Mouse (Mus musculus) testis, adult 2 months (tissue): Measurements from ENCODE around the gene Cabp7. TPM values are rescaled to one million over a fixed set of nuclear protein-coding genes. Genes with fewer than 3 reads are reported as not detected.

Source experiments
- H3K27ac ChIP-seq: fragments of 200-500 bp; 2 replicates; pipeline ENCODE4 v1.5.1; 2012; ENCODE audit warnings: low read depth, low read length; ENCODE audit not compliant: control insufficient read depth, insufficient read depth
- H3K27me3 ChIP-seq: fragments of 200-500 bp; 2 replicates; pipeline ENCODE4 v1.6.1; 2012; ENCODE audit warnings: mild to moderate bottlenecking, low read length, moderate library complexity; ENCODE audit not compliant: control insufficient read depth, insufficient read depth
- H3K36me3 ChIP-seq: fragments of 200-500 bp; 2 replicates; pipeline ENCODE4 v1.6.1; 2012; ENCODE audit warnings: mild to moderate bottlenecking, low read length; ENCODE audit not compliant: control insufficient read depth, insufficient read depth
- H3K4me1 ChIP-seq: fragments of 200-500 bp; 2 replicates; pipeline ENCODE4 v1.6.1; 2012; ENCODE audit warnings: low read length; ENCODE audit not compliant: control insufficient read depth, insufficient read depth
- H3K4me3 ChIP-seq: fragments of 200-500 bp; 2 replicates; pipeline ENCODE4 v1.5.1; 2012; ENCODE audit warnings: low read depth, mild to moderate bottlenecking, low read length, moderate library complexity, mixed read lengths; ENCODE audit not compliant: control insufficient read depth
- CTCF ChIP-seq: fragments of 200-500 bp; IDR thresholded peaks from 2 replicates; pipeline ENCODE4 v1.5.1; 2012; ENCODE audit warnings: low read depth, mild to moderate bottlenecking, inconsistent platforms, low read length, moderate library complexity; ENCODE audit not compliant: control insufficient read depth, insufficient read depth, insufficient replicate concordance
- POLR2A ChIP-seq: fragments of 200-500 bp; IDR thresholded peaks from 2 replicates; pipeline ENCODE4 v1.6.1; 2012; ENCODE audit warnings: low read depth, mild to moderate bottlenecking, inconsistent platforms, low read length, moderate library complexity; ENCODE audit not compliant: control insufficient read depth
- polyA plus RNA-seq: library from polyadenylated mRNA; depleted of rRNA; stranded (reverse); fragments of >200 nt; gene quantifications from 2 replicates; pipeline ENCODE4 v1.2.3, GENCODE M21; 2012; rRNA removed

The Cabp7 gene
- polyA plus RNA-seq, 1 experiment, result 0.07 TPM

DNA sequence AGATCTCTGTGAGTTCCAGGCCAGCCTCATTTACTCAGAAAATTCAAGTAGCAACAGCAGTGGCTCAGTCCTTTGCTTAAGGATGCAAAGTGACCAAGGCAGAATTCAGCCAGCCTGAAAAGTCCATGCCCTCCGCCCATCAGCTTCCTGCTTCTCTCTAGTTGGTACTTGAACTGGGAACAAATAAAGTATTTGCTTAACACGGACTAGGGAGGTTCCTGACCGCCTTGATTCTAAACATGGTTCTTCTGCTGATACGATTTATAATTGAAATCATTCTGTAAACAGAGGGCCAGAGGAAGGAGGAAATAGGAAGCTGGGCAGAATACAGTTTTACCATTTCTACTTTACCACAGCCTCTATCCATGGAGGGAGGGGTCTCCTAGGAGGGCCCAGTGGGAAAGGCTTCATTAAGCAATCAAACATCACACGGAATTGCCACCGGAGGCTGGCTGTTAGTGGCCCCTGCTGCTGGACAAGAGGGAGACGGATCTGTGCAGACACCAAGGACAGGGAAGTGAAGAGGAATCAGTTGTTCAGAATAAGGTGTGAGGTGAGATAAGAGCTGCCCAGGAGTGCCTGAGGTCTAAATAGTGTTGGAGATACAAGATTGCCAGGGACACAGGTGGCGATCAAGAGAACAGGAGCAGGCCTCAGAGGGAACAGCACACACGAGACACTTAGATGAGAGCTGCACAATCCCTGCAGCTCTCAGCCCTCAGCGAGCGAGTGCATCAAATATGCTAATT, 57.8 kb downstream of the Cabp7 start:
- Histone ChIP-seq H3K4me1 (peaks cover 2% of the 10 kb centered on the region; the same call in 1 of the 2 replicates), H3K27ac (no peak overlapping the region), H3K27me3 (no peaks in the 10 kb centered on the region), H3K4me3 (no peak overlapping the region), H3K36me3 (no peaks in the 10 kb centered on the region)
- TF ChIP-seq POLR2A (no peak), CTCF (no peak)

DNA sequence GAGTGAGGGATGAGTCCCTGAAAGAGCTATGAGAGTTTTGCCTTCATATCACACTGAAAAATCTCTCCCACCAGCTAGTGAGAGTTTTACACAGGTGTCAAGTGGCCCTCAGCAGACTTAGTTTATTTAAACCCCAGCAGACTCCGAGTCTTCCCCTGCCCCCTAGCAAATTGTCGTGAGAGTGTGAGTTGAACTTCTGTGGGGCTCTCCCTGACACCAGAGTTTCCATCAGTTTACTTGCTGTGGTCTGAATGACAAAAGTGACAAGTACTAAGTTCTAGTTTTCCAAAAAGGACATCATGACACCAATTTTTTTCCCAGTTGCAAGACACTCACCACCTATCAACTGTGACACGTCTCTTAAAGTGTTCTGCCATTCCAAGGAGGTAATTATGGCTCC, 58.7 kb downstream of the Cabp7 start:
- Histone ChIP-seq H3K4me1 (peaks cover 2% of the 10 kb centered on the region; the same call in 1 of the 2 replicates), H3K27ac (no peak overlapping the region), H3K27me3 (no peaks in the 10 kb centered on the region), H3K4me3 (no peak overlapping the region), H3K36me3 (no peaks in the 10 kb centered on the region)
- TF ChIP-seq CTCF (no peak), POLR2A (no peak)

DNA sequence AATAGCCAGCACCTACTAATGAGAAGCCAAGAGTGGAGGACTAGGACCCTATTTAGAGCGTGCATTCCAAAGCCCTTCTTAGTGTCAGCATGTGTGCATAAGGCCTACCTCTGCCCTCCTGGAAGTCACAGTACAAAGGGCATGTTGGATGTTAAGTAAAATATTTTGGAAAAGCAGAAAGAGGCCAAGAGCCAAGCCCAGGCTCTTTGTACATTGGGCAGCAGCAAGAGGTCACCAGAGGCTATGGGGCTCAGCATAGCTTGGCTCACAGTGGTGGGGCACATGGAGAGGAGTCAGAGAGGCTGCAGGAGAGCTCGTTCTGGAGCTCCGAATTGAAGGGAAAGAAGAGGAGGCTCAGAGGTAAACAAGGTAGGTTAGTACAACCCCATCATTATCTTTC, 59.6 kb downstream of the Cabp7 start:
- Histone ChIP-seq H3K36me3 (no peaks in the 10 kb centered on the region), H3K4me3 (no peak overlapping the region), H3K4me1 (peaks cover under 1% of the 10 kb centered on the region; the same call in 1 of the 2 replicates), H3K27me3 (no peaks in the 10 kb centered on the region), H3K27ac (no peak overlapping the region)
- TF ChIP-seq POLR2A, result no peak
- no peak for TF ChIP-seq CTCF

Other genes with a start within 250 kb of the Cabp7 start
- 21.7 and 23.4 TPM in 2 replicates for gene Mtmr3, start 151.9 kb downstream of the Cabp7 start, polyA plus RNA-seq
- gene Gm11032, start 126.7 kb downstream of the Cabp7 start, polyA plus RNA-seq, result not detected in 2 replicates
- 54.5 and 57.4 TPM in 2 replicates for gene Ascc2, start 109.0 kb downstream of the Cabp7 start, polyA plus RNA-seq
- 399 and 518 TPM in 2 replicates for gene Uqcr10, start 42.4 kb downstream of the Cabp7 start, polyA plus RNA-seq
- gene Zmat5, start 42.1 kb downstream of the Cabp7 start, polyA plus RNA-seq, result 27.4 and 27.8 TPM in 2 replicates
- gene Nf2, start 102.8 kb upstream of the Cabp7 start, polyA plus RNA-seq, result 90.2 and 92.5 TPM in 2 replicates
- 2.7 and 3.7 TPM in 2 replicates for gene Nipsnap1, start 127.2 kb upstream of the Cabp7 start, polyA plus RNA-seq
- gene Thoc5, start 148.5 kb upstream of the Cabp7 start, polyA plus RNA-seq, result 69.3 and 75.4 TPM in 2 replicates
- gene Nefh, start 201.3 kb upstream of the Cabp7 start, polyA plus RNA-seq, result 0.94 and 1.0 TPM in 2 replicates
- 27.7 and 33.3 TPM in 2 replicates for gene Ap1b1, start 240.0 kb upstream of the Cabp7 start, polyA plus RNA-seq